Mouse (Mus musculus) ovary, postnatal 36 days (tissue): ENCODE measurements around the gene Gm10840.

Experiments
- DNase-seq: peaks from one replicate; pipeline ENCODE4 v3.0.0; 2022; ENCODE audit warnings: low spot score, mixed read lengths

The Gm10840 gene

DNA sequence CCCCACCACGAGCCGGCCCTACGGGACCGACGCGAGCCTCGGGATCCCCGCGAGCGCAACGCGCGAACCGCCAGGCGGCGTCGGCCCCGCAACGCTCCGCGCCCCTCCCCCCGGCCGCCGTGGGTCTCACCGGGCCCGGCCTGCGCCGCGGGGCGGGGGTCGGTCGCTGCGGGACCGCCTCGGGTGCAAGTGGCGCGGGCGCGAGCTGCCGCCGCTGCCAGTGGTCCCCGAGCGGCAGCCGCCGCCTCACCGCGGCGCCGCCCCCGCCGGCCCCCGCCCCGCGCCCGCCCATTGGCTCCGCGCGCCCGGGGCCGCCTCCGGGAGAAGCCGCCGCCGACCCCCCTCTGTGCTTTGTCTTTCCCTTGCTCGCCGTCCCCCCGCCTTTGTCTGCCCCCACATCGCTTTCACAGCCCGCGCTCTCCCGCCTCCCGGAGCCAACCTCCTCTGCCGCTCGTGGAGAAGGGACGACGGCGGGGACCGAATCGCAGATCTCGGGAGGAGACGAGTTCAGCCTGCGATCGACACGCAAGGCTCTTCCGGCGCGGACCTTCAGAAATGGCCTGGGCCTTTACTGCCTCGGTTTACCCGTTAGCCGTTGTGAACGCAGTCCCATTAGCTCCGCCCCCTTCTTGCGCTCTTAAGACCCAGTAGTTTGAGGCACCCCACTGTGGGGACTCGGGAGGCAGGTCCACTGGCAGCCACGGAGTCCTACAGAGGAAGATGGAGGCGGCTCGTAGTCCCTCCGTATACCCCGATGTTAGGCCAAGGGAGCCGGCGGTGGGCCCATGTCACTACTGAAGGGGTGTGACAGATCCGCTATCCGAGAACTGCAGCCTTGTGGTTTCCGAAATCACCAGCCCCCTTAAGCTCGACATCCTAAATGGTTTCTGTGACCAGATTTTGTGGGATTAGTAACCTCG, 469 bp upstream of the Gm10840 start:
- peak; percentile 83 for DNase-seq

- no peak for DNase-seq
Observed at GRCm38 (mm10) chr11:106162237-106162636, 1.6 kb downstream of the Gm10840 start.

GRCm38 (mm10) chr11:106163546-106163945, 2.9 kb downstream of the Gm10840 start:
- no peak for DNase-seq

DNA sequence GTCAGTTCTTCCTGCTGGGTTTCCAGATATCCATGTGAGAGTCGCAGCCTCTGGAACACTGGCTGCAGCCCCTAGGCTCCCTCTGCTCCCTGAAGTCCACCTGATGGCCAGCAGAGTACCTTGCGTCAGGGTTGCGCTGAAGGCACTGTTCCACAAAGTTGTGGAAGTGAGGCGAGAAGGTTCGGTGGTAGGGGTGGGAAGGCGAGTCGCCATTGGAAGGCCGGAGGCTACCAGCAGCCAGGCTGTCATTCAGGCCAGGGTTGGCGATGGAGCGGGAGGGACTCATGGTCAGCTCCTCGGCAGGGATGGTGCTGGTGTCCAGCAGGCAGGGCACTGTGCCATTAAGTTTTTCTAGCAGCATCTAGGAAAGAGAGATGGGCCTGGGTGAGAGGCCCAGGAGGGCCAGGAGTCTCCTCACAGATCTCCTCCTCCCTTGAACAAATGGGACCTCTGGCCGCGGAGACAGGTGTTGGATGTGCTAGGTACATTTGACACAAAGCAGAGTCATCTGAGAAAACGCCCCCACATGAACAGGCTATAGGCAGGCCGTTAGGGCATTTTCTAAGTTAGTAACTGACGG, 4.0 kb downstream of the Gm10840 start:
- DNase-seq, result no peak

- no peak for DNase-seq
Observed at GRCm38 (mm10) chr11:106167435-106167834, 6.8 kb downstream of the Gm10840 start.

- DNase-seq, result no peak
Observed at GRCm38 (mm10) chr11:106170807-106171206, 10.2 kb downstream of the Gm10840 start.

GRCm38 (mm10) chr11:106173228-106173627, 12.6 kb downstream of the Gm10840 start:
- DNase-seq, result no peak

DNA sequence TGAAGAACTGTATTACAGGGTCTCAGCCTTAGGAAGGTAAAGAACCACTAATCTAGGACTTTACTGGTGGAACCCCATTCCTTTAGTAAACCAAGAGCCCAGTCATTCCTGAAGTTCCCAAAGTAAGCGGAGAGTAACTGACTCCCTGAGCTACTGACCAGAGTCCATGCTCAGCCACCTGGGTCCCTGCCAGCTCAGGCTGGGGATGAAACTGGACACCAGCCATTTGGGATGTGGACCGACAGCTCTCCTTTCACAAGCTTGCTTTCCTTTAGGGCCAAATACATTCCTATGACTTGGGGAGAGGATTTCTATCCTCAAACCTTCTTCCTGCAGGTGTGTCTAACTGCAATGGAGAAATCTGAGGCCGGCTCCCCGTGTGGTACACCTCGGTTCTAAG, 13.7 kb downstream of the Gm10840 start:
- DNase-seq, result no peak

- no peak for DNase-seq
Observed at GRCm38 (mm10) chr11:106175081-106175480, 14.4 kb downstream of the Gm10840 start.

GRCm38 (mm10) chr11:106176372-106176771, 15.7 kb downstream of the Gm10840 start:
- no peak for DNase-seq

DNA sequence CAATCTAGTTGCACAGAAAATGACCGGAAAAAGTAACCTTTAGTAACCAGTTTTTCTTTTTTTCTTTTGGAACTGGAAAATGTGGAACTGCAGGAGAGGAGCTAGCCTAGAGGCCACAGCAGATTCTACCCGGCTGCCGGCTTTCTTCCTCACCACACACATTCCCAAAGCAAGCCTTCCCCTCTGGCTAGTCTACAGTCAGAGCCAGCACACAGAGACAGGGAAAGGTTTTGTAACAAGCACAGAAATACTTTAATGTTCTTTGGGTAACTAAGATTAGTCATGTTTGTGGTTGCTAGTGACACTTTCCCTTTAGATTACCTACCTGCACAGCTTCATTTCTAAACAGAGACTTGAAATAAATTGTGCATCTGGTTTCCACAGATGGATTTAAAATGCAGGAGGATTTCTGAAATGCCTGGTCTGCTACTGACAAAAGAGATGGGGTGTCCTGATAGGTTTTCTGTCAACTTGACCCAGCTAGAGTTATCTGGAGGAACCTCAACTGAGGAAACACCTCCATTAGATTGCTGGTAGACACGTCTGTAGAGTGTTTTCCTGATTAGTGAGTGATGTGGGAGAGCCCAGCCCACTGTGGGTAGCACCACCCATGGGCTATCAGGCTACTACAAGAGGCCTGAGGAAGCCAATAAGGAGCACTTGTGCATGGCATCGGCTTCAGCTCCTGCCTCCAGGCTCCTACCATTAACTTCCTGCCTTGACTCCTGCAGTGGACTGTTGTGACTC, 17.6 kb downstream of the Gm10840 start:
- DNase-seq, result no peak

DNA sequence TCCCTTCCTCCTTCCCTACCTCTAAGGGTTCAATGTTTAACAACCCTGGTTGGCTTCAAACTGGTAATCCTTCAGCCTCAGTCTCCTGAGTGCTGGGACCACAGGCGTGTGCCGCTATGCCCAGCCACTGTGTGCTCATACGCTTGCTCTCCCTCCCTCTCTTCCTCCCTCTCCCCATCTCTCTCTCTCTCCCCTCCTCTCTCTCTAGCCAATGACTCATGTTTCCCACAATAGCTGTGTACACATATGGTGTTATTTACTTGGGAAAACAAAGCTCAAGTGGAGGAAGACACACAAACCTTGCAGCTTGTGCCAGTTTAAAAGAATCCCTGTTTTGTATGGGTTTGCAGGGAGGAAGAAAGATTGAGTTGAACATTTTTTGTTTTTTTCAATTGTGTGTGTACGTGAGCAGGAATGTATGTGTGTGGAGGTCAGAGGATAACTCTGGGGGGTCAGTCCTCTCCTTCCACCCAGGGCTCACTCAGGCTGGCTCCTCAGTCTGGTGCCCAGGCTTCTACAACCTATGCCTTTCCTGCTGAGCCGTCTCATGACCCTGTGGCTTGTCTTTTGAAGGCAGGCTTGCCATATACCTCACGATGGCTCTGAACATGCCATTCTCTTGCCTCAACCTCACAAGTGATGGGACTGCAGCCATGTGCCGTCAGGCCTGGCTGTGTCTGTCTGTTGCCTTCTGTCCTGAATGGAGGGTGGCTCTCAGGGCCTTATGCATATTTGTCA, 19.2 kb downstream of the Gm10840 start:
- no peak for DNase-seq

- DNase-seq, result no peak
Observed at GRCm38 (mm10) chr11:106180449-106180801, 19.8 kb downstream of the Gm10840 start.

DNA sequence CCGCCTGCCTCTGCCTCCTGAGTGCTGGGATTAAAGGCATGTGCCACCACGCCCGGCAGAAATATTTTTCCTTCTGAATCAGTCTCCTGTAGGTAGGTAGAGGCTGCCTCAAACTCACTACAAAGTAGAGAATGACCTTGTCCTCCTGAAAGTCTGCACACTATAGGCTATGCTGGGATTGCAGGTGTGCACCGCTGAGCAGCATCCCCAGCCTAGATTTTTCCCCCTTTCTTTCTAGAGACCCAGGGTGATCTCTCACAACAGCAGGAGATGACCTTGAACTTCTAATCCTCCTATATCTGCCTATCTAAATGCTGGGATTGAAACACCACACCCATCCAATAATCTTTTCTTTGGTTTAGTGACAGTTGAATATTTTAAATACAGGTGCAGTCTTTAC, 26.7 kb downstream of the Gm10840 start:
- no peak for DNase-seq

- DNase-seq, result no peak
Observed at GRCm38 (mm10) chr11:106191716-106192115, 31.1 kb downstream of the Gm10840 start.

DNA sequence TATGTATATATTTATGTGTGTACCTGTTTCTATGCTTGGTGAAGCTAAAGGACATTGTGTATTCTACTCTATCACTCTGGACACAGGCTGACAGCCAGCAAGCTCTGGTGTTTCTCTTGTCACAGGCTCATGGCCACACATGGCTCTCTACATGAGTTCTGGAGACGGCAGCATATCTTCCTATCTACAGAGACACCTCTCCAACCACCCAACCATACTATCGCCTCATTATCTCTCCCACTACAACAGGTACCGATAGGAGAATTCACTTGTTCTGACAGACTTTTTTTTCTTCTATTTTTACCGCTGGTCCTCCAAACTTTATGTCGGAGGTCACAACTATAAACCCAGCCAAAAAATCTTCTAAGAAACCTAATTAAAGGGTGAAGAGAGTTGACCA, 31.6 kb downstream of the Gm10840 start:
- DNase-seq, result no peak

- no peak for DNase-seq
Observed at GRCm38 (mm10) chr11:106192657-106193370, 32.2 kb downstream of the Gm10840 start.

DNA sequence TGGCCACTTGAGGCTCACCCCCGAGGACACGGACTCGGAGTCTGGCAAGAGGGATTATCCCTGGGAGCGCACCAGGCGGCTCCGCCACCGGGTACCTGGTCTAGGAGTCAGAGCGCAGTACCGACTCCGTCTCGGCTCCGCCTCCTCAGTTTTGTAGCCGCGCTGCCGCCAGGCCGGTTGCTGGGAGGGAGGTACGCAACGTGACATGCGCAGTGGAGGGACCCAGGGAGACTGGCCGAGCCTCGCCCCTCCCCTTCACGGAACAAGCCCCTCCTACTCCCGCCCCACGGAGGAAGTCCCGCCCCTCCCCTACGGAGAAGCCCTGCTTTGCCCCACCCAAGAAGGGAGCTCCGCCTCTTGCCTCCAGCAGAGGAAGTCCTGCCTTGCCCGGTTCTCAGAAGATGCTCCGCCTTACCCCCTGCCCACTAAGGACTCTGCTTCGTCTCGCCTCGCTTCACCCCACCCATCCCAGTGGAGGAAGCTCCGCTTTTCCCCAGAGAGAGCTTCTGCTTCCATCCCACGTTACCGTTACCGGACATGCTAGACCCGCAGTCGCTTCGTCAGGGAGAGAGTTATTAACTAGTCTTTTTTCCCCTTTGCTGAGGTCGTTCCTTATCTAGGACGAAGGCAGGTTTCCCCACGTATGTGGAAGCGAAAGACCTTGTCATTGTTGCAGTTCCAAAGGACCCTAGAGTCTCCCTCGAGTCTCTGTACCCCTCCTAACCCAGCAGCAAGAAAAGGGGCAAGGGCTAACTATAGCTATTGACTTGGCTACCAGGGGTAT, 32.9 kb downstream of the Gm10840 start:
- DNase-seq, result peak; percentile 97

- DNase-seq, result no peak
Observed at GRCm38 (mm10) chr11:106194155-106194541, 33.5 kb downstream of the Gm10840 start.

- DNase-seq, result no peak
Observed at GRCm38 (mm10) chr11:106194891-106195290, 34.2 kb downstream of the Gm10840 start.

GRCm38 (mm10) chr11:106195341-106195740, 34.7 kb downstream of the Gm10840 start:
- no peak for DNase-seq
